Mouse (Mus musculus) lung, postnatal 0 days (tissue): ENCODE measurements at regions not wholly inside any gene's neighbourhood (a gene's known extent, or its start where the extent isn't known, plus 50 kb on each side); places are given as distances from the start of the nearest gene placed in this dataset.

Experiments used
- ATAC-seq: fragments of 200-750 bp; cut with Nextera tagmentation; 2 replicates; pipeline ENCODE4 v1.8.0; 2017; ENCODE audit warnings: moderate library complexity
- DNase-seq: peaks from one replicate; pipeline ENCODE4 v3.0.0-alpha.2; 2016; ENCODE audit warnings: low spot score
- H3K27ac ChIP-seq: fragments of 300-500 bp; sonication (generic); 2 replicates; pipeline ENCODE4 v1.5.1; 2014; ENCODE audit warnings: antibody characterized with exemption, mild to moderate bottlenecking, low read length, mixed read lengths
- H3K27me3 ChIP-seq: fragments of 300-500 bp; sonication (generic); replicated peaks from 2 replicates; pipeline ENCODE4 v1.6.1; 2014; ENCODE audit warnings: low read length, mixed read lengths; ENCODE audit not compliant: insufficient read depth
- H3K36me3 ChIP-seq: fragments of 300-500 bp; sonication (generic); 2 replicates; pipeline ENCODE4 v1.6.1; 2014; ENCODE audit warnings: low read length, mixed read lengths; ENCODE audit not compliant: insufficient read depth
- H3K4me1 ChIP-seq: fragments of 300-500 bp; sonication (generic); 2 replicates; pipeline ENCODE4 v1.6.1; 2014; ENCODE audit warnings: antibody characterized with exemption, low read depth, low read length, mixed read lengths; ENCODE audit not compliant: insufficient read depth
- H3K4me2 ChIP-seq: fragments of 300-500 bp; sonication (generic); replicated peaks from 2 replicates; pipeline ENCODE4 v1.6.1; 2014; ENCODE audit warnings: low read depth, mild to moderate bottlenecking, low read length, moderate library complexity, mixed read lengths
- H3K4me3 ChIP-seq: fragments of 300-500 bp; sonication (generic); 2 replicates; pipeline ENCODE4 v1.5.1; 2014; ENCODE audit warnings: low read depth, low read length
- H3K9ac ChIP-seq: fragments of 300-500 bp; sonication (generic); replicated peaks from 2 replicates; pipeline ENCODE4 v1.6.1; 2014; ENCODE audit warnings: low read depth, mild to moderate bottlenecking
- H3K9me3 ChIP-seq: fragments of 300-500 bp; sonication (generic); 2 replicates; pipeline ENCODE4 v1.6.1; 2016; ENCODE audit warnings: low read length, mixed read lengths
- CTCF ChIP-seq: IDR thresholded peaks from 2 replicates; pipeline ENCODE4 v1.5.1; 2016; ENCODE audit warnings: antibody characterized with exemption, mild to moderate bottlenecking
- EP300 ChIP-seq: IDR thresholded peaks from 2 replicates; pipeline ENCODE4 v1.6.1; 2016; ENCODE audit warnings: antibody characterized with exemption, mild to moderate bottlenecking, control low read depth
- WGBS: fragments of 180-500 bp; shearing (Covaris S2); extraction: QIAGEN DNeasy Blood & Tissue Kit; methylation state at CpG from one replicate; pipeline ENCODE4 v1.1.7; 2014; 5-methylcytosine and 5-hydroxymethylcytosine counted together

DNA sequence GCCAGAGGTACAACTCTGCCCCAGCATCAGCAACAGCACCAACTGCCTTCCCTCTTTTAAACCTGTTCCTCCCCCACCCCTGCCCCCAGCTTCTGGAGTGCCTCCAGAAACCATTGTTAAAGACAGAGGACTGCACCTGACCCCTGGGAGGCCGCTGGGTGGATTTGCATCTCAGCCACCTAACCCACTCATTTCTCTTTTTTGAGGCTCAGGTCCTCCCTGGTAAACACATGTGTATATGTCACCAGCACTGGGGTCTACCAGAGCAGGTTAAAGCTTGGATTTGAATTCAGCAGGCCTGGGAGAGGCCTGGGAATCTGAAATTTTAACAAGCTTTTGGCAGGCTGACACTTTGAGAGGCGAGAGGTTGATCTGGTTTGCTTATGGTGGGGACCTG, 63.5 kb upstream of the Kazn start:
- TF ChIP-seq CTCF = no peak
- no peak for TF ChIP-seq EP300
- no peak for DNase-seq
- 42% methylated on average over 2 of the region's 2 CpGs for whole genome bisulfite sequencing
- Histone ChIP-seq H3K9ac (no peak overlapping the region), H3K4me1 (no peaks in the 10 kb centered on the region), H3K4me2 (no peak overlapping the region), H3K27me3 (no peaks in the 10 kb centered on the region), H3K36me3 (no peaks in the 10 kb centered on the region), H3K4me3 (no peak overlapping the region), H3K27ac (no peak overlapping the region), H3K9me3 (no peaks in the 10 kb centered on the region)
- ATAC-seq = no peak

DNA sequence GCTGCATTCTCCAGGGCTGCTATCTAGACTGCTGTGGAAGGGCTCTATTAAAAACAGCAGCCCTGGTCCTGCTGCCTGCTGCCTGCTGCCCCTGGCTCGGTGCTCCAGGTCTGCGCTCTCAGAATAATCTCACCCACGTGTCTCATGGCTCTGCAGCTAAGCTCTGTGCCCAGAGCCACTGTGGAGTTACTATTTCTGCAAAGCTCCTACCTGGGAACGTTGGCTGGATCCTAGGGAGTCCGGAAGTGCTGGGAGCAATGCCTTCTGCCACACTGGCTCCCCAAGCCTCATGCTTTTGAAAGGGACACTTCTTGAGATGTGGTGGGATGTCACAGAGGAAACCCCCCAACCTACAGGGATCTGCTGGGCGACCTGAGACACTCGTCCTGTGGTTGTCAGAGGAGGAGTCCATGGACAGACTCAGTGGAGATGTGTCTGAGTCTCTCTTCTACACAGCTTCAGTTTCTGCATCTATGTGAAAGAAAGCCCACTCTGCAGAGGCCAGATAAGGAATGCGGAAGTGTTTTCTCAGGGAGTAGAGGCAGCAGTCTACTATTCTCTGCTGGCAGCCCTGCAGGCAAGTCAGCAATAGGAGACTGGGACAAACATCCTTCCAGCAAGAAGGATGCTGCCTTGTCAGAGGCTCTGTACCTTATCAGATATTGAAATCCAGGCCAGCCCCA, 63.0 kb upstream of the Kazn start:
- no peak overlapping the region for H3K27ac ChIP-seq
- no peak overlapping the region for H3K4me2 ChIP-seq
- H3K36me3 ChIP-seq = no peaks in the 10 kb centered on the region
- TF ChIP-seq CTCF = no peak
- no peak for TF ChIP-seq EP300
- DNase-seq (no peak), ATAC-seq (no peak)
- no peak overlapping the region for H3K9ac ChIP-seq
- no peaks in the 10 kb centered on the region for H3K4me1 ChIP-seq
- H3K4me3 ChIP-seq = no peak overlapping the region
- no peaks in the 10 kb centered on the region for H3K27me3 ChIP-seq
- 48% methylated on average over 8 of the region's 8 CpGs for WGBS
- no peaks in the 10 kb centered on the region for H3K9me3 ChIP-seq

DNA sequence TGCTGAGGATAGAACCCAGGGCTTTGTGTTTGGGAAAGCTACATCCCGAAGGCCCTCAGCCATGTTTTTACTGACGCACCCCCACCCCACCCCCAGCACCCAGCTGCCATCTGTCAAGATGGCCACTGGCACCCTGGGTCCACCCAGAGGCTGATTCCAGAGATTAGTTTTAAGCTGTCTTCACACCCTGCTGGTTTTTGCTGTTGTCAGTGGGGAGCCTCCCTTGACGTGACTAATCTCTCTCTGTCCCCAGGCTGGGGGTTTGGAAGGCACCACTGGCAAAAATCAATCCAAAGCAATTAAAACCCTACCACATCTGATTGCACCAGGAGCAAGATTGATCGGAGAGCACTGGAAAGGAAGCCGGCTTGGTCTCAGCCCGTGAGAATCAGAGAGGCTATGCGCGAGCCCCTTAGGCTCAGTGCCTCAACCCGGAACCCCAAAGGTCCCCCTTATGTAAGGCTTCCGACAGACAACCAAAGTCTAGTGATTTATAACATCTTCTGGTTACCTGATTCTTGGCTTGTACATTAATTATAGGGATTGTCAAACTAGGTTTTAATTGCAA, 59.7 kb upstream of the Kazn start:
- no peak for DNase-seq
- Histone ChIP-seq H3K9ac (no peak overlapping the region), H3K4me3 (no peak overlapping the region), H3K4me1 (no peaks in the 10 kb centered on the region), H3K27ac (no peak overlapping the region), H3K36me3 (no peaks in the 10 kb centered on the region), H3K27me3 (no peaks in the 10 kb centered on the region), H3K4me2 (no peak overlapping the region), H3K9me3 (no peaks in the 10 kb centered on the region)
- 79% methylated on average over 10 of the region's 10 CpGs for WGBS
- no peak for TF ChIP-seq CTCF
- TF ChIP-seq EP300 = no peak
- ATAC-seq = no peak

DNA sequence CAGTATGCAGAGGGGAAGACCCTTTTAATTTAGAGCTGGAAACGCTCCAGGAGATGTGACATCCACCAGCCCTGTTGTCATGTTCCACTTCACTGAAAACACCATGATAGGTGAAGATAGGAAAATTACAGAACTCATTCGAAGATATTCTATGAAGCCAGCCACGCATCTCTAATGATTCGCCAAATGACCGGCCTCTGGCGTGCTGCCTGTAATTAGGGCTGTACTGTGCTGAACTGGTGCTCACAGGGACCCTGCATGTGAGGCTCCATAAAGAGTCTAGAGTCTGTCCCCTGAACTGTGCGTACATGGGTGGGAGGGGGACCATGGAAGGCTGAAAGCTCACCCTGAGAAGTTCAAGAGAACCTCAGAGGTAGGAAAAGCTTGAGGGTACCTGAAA, 53.6 kb upstream of the Kazn start:
- WGBS = 83% methylated on average over 7 of the region's 7 CpGs
- Histone ChIP-seq H3K36me3 (no peaks in the 10 kb centered on the region), H3K9me3 (no peaks in the 10 kb centered on the region), H3K4me3 (no peak overlapping the region), H3K27me3 (no peaks in the 10 kb centered on the region), H3K4me2 (no peak overlapping the region), H3K9ac (no peak overlapping the region), H3K4me1 (no peaks in the 10 kb centered on the region), H3K27ac (no peak overlapping the region)
- ATAC-seq (no peak), DNase-seq (no peak)
- TF ChIP-seq CTCF (no peak), EP300 (no peak)

DNA sequence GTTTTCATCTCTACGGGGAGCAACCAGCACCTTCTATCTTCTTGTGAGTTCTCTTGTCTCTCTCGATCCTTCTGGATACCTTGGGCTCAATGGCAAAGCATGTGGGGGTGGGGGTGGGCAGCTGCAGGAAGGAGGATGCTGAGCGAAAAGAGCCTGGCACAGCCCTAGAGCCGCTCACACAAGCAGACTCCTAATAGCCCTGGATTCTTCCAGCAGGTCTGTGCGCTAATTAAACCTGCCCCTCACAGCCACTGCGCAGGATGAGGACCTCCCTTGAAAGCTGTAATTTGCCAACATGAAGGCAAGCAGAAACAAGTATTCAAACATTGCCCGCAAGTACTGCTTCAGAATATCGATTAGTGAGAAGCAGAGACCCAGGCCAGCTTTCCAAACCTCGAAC, 53.1 kb upstream of the Kazn start:
- WGBS = 81% methylated on average over 9 of the region's 9 CpGs
- no peak overlapping the region for H3K4me2 ChIP-seq
- H3K36me3 ChIP-seq = no peaks in the 10 kb centered on the region
- no peaks in the 10 kb centered on the region for H3K9me3 ChIP-seq
- ATAC-seq (no peak), DNase-seq (no peak)
- H3K27me3 ChIP-seq = no peaks in the 10 kb centered on the region
- H3K9ac ChIP-seq = no peak overlapping the region
- no peak overlapping the region for H3K4me3 ChIP-seq
- TF ChIP-seq EP300 (no peak), CTCF (no peak)
- H3K27ac ChIP-seq = no peak overlapping the region
- no peaks in the 10 kb centered on the region for H3K4me1 ChIP-seq

DNA sequence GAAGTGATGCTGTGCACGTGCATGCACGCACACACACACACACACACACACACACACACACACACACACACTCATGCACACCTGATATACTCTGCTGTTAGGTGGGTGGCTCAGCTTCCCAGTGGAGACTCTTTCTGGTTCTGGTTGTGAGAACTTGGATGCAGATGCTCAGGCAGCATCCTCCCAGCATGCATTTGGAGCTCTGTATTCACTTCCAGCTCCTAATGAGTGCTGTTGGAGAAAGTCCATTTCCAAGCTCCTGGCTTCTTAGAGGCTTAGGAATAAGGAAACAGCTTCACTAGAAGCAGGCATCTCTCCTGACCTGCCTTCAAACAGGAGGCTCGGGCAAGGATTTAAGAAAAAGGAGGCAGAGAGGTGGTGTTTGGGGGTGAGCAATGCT, 52.2 kb upstream of the Kazn start:
- no peak overlapping the region for H3K4me3 ChIP-seq
- 82% methylated on average over 3 of the region's 3 CpGs for WGBS
- ATAC-seq (no peak), DNase-seq (no peak)
- no peaks in the 10 kb centered on the region for H3K27me3 ChIP-seq
- TF ChIP-seq EP300 (no peak), CTCF (no peak)
- H3K27ac ChIP-seq = no peak overlapping the region
- H3K4me2 ChIP-seq = no peak overlapping the region
- no peaks in the 10 kb centered on the region for H3K9me3 ChIP-seq
- no peaks in the 10 kb centered on the region for H3K4me1 ChIP-seq
- no peaks in the 10 kb centered on the region for H3K36me3 ChIP-seq
- no peak overlapping the region for H3K9ac ChIP-seq
